Mouse (Mus musculus): ENCODE data around the gene Slc24a3.

Slc24a3 gene

GRCm38 (mm10) chr2:145457106-145457747, 289.7 kb downstream of the Slc24a3 start:
- no peak for DNase-seq

DNA sequence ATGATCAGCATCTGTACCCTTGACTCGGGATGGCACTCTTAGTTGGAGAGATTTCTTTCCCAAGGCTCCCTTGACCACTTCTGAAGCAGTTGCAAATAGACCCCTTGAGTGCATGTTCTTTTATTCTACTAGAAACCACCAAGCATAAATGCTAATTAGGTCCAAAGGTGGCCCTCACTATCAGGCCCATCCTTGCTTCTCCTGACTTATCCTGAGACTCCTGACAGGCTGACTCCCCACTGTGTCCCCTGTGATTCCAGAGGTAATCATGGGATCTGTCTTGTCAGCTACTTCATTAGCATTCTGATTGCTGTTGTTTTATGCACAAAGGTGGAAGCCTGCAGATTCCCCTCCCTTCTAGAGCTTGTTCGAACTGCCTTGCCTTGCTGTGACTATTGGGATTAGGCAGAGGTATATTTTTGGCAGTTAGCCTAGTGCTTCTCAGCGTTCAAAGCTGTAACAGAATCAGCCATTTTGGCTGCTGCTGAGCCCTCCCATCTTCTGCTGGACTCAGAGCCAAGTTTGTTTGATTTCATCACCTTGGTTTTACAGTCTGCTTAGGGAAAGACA, 293.4 kb downstream of the Slc24a3 start:
- DNase-seq = no peak

DNA sequence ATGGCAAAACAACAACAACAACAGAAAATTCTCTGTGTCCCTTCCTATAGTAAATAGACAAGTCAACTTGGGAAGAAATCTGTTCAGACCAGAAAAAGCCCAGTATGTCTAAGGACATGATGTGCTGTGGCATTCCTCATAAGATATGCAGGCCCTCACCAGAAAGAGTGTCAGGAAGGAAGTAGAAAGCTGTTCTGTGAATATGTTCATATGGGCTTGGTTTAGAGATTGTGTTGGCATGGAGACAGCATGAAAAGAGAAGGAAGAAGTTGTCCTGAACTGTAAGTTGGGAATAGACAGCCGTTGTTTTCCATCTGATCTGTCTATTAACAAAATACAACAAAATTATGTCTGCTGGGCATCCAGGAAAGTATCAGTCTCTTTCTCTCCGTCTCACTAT, 294.7 kb downstream of the Slc24a3 start:
- no peak for DNase-seq

DNA sequence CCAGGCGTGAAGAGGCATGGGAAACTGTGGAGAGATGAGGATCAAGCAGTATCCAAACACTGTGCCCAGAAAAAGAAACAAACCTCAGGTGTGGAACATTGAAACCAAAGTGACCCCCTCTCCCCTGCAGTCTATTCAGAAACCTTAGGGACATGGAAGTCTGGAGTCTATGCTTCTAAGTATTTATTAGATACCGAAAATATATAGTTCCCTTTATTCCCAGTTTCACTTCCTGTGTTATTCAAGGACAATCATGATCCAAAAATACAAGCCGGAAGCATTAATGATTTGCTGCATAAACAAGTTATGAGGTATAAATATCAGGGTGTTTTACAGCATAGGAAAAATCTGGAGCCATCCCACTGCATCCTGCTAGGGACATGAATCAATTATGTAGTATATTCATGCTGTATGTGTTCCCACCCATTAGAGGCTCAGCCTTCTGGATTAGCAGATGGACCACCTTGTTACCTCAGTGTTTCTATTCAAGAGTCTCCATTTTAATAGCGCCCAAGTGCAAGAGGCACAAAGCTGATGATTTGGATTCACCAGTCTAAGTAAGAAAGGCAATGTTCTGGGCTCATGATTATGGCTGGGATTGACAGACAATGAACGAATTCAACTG, 301.3 kb downstream of the Slc24a3 start:
- no peak for DNase-seq

- no peak for DNase-seq
Measured at GRCm38 (mm10) chr2:145477484-145477883, 309.9 kb downstream of the Slc24a3 start.

GRCm38 (mm10) chr2:145479676-145480075, 312.1 kb downstream of the Slc24a3 start:
- no peak for DNase-seq

GRCm38 (mm10) chr2:145500231-145500630, 332.7 kb downstream of the Slc24a3 start:
- no peak for DNase-seq

- DNase-seq = no peak
Measured at GRCm38 (mm10) chr2:145501472-145501871, 333.9 kb downstream of the Slc24a3 start.

GRCm38 (mm10) chr2:145507702-145508101, 340.1 kb downstream of the Slc24a3 start:
- no peak for DNase-seq

GRCm38 (mm10) chr2:145510650-145511225, 343.2 kb downstream of the Slc24a3 start:
- no peak for DNase-seq

DNA sequence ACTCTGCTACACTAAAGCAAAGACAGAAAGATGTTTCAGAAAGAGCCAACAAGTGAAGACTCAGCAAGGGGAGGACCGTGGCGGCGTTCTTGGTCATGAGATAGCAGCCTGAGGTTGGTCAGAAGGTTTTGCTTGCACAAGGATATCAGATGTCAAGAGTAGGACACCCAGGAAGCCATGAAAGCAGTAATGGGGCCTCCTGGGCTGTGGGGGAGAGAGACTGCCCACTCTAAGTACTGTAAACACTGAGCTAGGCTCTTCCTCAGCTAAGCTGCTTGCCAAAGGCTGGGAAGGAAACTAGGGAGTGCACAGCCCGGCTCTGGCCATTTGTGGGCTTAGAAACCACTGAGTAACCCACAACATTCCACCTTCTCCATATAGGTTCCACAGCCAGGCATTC, 348.4 kb downstream of the Slc24a3 start:
- no peak for DNase-seq

GRCm38 (mm10) chr2:145517346-145517745, 349.8 kb downstream of the Slc24a3 start:
- peak; percentile 77 for DNase-seq

GRCm38 (mm10) chr2:145522017-145522416, 354.5 kb downstream of the Slc24a3 start:
- DNase-seq = peak; percentile 65

- DNase-seq = no peak
Measured at GRCm38 (mm10) chr2:145523381-145523780, 355.8 kb downstream of the Slc24a3 start.

GRCm38 (mm10) chr2:145527151-145527550, 359.6 kb downstream of the Slc24a3 start:
- DNase-seq = no peak

- peak; percentile 21 for DNase-seq
Measured at GRCm38 (mm10) chr2:145530941-145531353, 363.4 kb downstream of the Slc24a3 start.

DNA sequence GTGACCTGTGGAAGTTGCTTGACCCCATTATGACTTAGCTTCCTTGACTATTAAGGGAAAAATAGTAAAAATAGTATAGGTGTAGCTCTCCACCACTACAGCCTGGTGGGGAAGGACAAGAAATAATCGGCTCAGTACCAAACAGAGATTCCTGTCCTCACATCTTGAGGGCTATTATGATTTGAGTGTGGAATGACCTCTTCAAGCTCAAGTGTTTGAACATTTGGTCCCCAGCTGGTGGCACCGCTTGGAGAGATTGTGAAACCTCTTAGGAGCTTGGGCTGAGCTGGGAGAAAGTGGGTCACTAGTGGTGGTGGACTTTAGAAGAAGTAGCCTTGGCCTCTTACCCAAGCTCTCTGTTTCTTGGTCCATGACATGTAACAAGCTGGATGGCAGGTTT, 365.5 kb downstream of the Slc24a3 start:
- DNase-seq = no peak

GRCm38 (mm10) chr2:145535307-145535706, 367.8 kb downstream of the Slc24a3 start:
- no peak for DNase-seq

- DNase-seq = no peak
Measured at GRCm38 (mm10) chr2:145535774-145536173, 368.2 kb downstream of the Slc24a3 start.

GRCm38 (mm10) chr2:145536986-145537385, 369.4 kb downstream of the Slc24a3 start:
- DNase-seq = no peak

GRCm38 (mm10) chr2:145541695-145542094, 374.1 kb downstream of the Slc24a3 start:
- no peak for DNase-seq

- no peak for DNase-seq
Measured at GRCm38 (mm10) chr2:145546071-145546470, 378.5 kb downstream of the Slc24a3 start.

DNA sequence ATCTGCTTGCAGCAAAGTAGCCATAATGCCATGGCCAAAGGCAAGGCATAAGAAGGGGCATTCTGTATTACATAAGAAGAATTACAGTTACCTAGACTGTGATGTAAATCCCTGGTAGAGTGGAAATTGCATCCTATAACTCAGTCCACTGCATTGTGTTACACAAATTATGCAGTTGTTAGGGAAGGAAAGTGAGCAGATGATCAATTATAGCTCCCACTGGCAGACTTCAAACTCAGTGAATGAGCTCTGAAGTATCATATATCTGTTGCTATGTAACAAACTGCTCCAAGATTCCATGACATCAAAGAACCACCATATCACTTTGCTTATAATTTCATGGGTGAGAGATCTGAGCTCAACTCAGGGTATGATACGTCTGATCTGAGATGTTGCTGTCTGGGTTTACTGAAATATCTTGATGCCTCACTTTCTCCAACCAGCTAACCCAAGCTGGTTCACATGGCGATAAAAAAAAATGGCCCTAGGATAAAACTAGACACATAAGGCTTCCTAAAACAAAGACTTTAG, 387.2 kb downstream of the Slc24a3 start:
- DNase-seq = no peak

DNA sequence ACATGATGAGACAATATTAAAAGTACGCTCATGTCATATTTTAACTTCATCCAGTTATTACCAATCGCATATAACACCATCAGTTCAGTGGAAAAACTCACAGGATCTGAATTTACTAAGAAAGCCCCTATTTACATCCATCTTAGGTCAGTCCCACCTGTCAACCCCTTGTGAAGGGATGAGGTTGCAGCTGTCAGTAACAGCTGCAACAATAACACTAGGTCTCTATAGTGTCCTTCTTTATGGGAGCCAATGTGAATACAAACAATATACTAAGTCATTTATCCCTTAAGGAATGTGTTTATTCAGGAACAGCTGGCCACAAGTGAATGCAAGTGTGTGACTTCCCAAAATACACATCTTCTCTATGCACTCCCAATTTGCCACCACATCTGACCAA, 388.2 kb downstream of the Slc24a3 start:
- DNase-seq = no peak
